In genomic region chr2:127142031-127142430, GRCm38 (mm10) we compare ENCODE assay signal across 8 mouse cellular contexts. TPM values are rescaled to one million over a fixed set of nuclear protein-coding genes. Genes with fewer than 3 reads are reported as not detected.
DNase-seq lines count a peak whose midpoint lies in the region; ATAC-seq and TF ChIP-seq lines count a peak whose summit lies in the region.

No protein-coding gene starts in this region.

- H3K9ac ChIP-seq in ES-E14 (ENCODE audit: insufficient read depth, low read depth, low read length, poor library complexity, severe bottlenecking), result 0 out of 2 replicates have a peak overlapping the region, but pooled peaks have one; percentile 7
- H3K9ac ChIP-seq in embryonic facial prominence, embryonic 11.5 days (replicated peaks; ENCODE audit: low read length), result no peak overlapping the region; the same call in 1 of the 2 replicates
- H3K9ac ChIP-seq in liver, embryonic 13.5 days, result peak overlapping the region; percentile 84

- H3K27ac ChIP-seq in ES-E14 (ENCODE audit: insufficient read depth, low read depth, low read length, poor library complexity, severe bottlenecking), result no peak overlapping the region
- H3K27ac ChIP-seq in embryonic facial prominence, embryonic 11.5 days (replicated peaks; ENCODE audit: low read depth, low read length), result no peak overlapping the region
- peak overlapping the region; percentile 68 for H3K27ac ChIP-seq in liver, embryonic 13.5 days

- no peaks in the 10 kb centered on the region for H3K9me3 ChIP-seq in ES-E14 (ENCODE audit: control insufficient read depth, insufficient read depth, low read depth, low read length)
- no peaks in the 10 kb centered on the region for H3K9me3 ChIP-seq in embryonic facial prominence, embryonic 11.5 days (replicated peaks; ENCODE audit: control insufficient read depth, low read length)
- H3K9me3 ChIP-seq in liver, embryonic 13.5 days (replicated peaks), result no peaks in the 10 kb centered on the region

- 88% methylated on average over 10 of the region's 10 CpGs for WGBS in embryonic facial prominence, embryonic 11.5 days
- WGBS in liver, embryonic 13.5 days (ENCODE audit: insufficient replicate concordance), result 55% methylated on average over 10 of the region's 10 CpGs

- no peak for ATAC-seq in embryonic facial prominence, embryonic 11.5 days (replicated peaks; ENCODE audit: insufficient number of reproducible peaks, low FRiP score, low TSS enrichment, low read depth)
- peak; percentile 42 for ATAC-seq in liver, embryonic 13.5 days (ENCODE audit: low read depth)

- peak overlapping the region in 1 of 2 experiments; percentile 89; a peak in 1 of 4 replicates for H3K4me3 ChIP-seq in ES-E14 (ENCODE audit: insufficient read depth in 1 of 2, low read depth in 1 of 2, low read length in 2 of 2, poor library complexity in 1 of 2, severe bottlenecking in 1 of 2)
- H3K4me3 ChIP-seq in embryonic facial prominence, embryonic 11.5 days (ENCODE audit: low read depth, low read length), result peak overlapping the region; percentile 51; the same call in 1 of the 2 replicates
- peak overlapping the region; percentile 73 for H3K4me3 ChIP-seq in liver, embryonic 13.5 days (replicated peaks)

- H3K27me3 ChIP-seq in embryonic facial prominence, embryonic 11.5 days (ENCODE audit: control insufficient read depth, insufficient read depth, low read length), result no peaks in the 10 kb centered on the region
- no peaks in the 10 kb centered on the region for H3K27me3 ChIP-seq in liver, embryonic 13.5 days

- H3K4me2 ChIP-seq in embryonic facial prominence, embryonic 11.5 days (ENCODE audit: low read depth, low read length), result peak overlapping the region; percentile 87
- peak overlapping the region; percentile 91 for H3K4me2 ChIP-seq in liver, embryonic 13.5 days

- intact Hi-C loops in heart, postnatal 10 days (cut with DNase I), result no loop called here
- intact Hi-C loops in gastrocnemius, postnatal 36 days (cut with DNase I), result no loop called here

- peaks cover 0 to 13% of the 10 kb centered on the region in 2 experiments; a peak in 2 of 4 replicates for H3K4me1 ChIP-seq in ES-E14 (ENCODE audit: control insufficient read depth in 2 of 2, insufficient read depth in 2 of 2, low read length in 2 of 2, poor library complexity in 1 of 2)
- H3K4me1 ChIP-seq in embryonic facial prominence, embryonic 11.5 days (ENCODE audit: control insufficient read depth, insufficient read depth, low read length), result no peaks in the 10 kb centered on the region
- peaks cover 84% of the 10 kb centered on the region for H3K4me1 ChIP-seq in liver, embryonic 13.5 days (replicated peaks)

- in situ Hi-C loops in ES-E14 (cut with MboI; ENCODE audit: low sequenced_read_pairs in 2 of 2, unreplicated experiment in 2 of 2), result no loop called here

- no peak for DNase-seq in ES-E14 (ENCODE audit: low read depth, low spot score)
- no peak for DNase-seq in embryonic facial prominence, embryonic 11.5 days (ENCODE audit: low spot score)
- DNase-seq in heart, postnatal 10 days, result peak; percentile 39 to 47
- no peak for DNase-seq in liver, embryonic 13.5 days
- no peak for DNase-seq in frontal cortex, postnatal 10 days (ENCODE audit: low spot score in 2 of 2)
- DNase-seq in gastrocnemius, postnatal 36 days, result no peak
- no peak for DNase-seq in embryo, embryonic 10.5 days (ENCODE audit: low spot score)
- DNase-seq in right cerebral cortex, postnatal 14 days, result no peak

- peaks cover 12% of the 10 kb centered on the region for H3K36me3 ChIP-seq in ES-E14 (ENCODE audit: control insufficient read depth, insufficient read depth, low read length, poor library complexity, severe bottlenecking)
- no peaks in the 10 kb centered on the region for H3K36me3 ChIP-seq in embryonic facial prominence, embryonic 11.5 days (replicated peaks; ENCODE audit: control insufficient read depth, insufficient read depth, low read depth, low read length)
- peaks cover 36% of the 10 kb centered on the region for H3K36me3 ChIP-seq in liver, embryonic 13.5 days

TF ChIP-seq in ES-E14, 5 proteins besides CTCF, POLR2A, EP300 and RAD21:
- TF ChIP-seq MAFK (IDR thresholded peaks at IDR 0.05; ENCODE audit: insufficient read depth, low read depth, low read length), result no peak
- no peak for TF ChIP-seq ZNF384 (IDR thresholded peaks at IDR 0.05; ENCODE audit: low read depth, low read length)

RNA-seq across cellular contexts. Expression of gene Itpripl1, which starts 1.2 kb away (rescaled TPM):
- total RNA-seq in ES-E14 (2012; rRNA removed), result 14.1 and 20.0 TPM in 2 replicates
- 15.9 and 17.6 TPM in 2 replicates for polyA plus RNA-seq in embryonic facial prominence, embryonic 11.5 days (2014; fragmentation: Nextera tagmentation; extraction: Ambion mirVana)
- total RNA-seq in heart, postnatal 10 days (2021), result 10 to 100 TPM; 14.1 to 15.3 TPM
- 31.4 and 31.7 TPM in 2 replicates for polyA plus RNA-seq in liver, embryonic 13.5 days (2015; fragmentation: Nextera tagmentation; extraction: Ambion mirVana)
- 1 to 10 TPM; 5.2 TPM for total RNA-seq in gastrocnemius, postnatal 36 days (2021)

RNA-seq across cellular contexts. Expression of gene Ncaph, which starts 8.3 kb away (rescaled TPM):
- total RNA-seq in ES-E14 (2012; rRNA removed), result 45.9 and 47.4 TPM in 2 replicates
- 131 and 132 TPM in 2 replicates for polyA plus RNA-seq in embryonic facial prominence, embryonic 11.5 days (2014; fragmentation: Nextera tagmentation; extraction: Ambion mirVana)
- 10 to 100 TPM; 13.7 to 15.2 TPM for total RNA-seq in heart, postnatal 10 days (2021)
- 59.3 and 74.5 TPM in 2 replicates for polyA plus RNA-seq in liver, embryonic 13.5 days (2015; fragmentation: Nextera tagmentation; extraction: Ambion mirVana)
- total RNA-seq in gastrocnemius, postnatal 36 days (2021), result 1 to 10 TPM; 1.5 to 1.8 TPM

Comparison
In these comparisons a context has a peak if more than half of its experiments do, and no peak if none do; other contexts are left out.
1. DNase-seq: peak in heart, postnatal 10 days (2 of 2); none in ES-E14 (single experiment), embryonic facial prominence, embryonic 11.5 days (single experiment), liver, embryonic 13.5 days (single experiment), frontal cortex, postnatal 10 days (0 of 2), gastrocnemius, postnatal 36 days (0 of 2), embryo, embryonic 10.5 days (single experiment) and right cerebral cortex, postnatal 14 days (single experiment).
2. RNA of gene Ncaph, which starts 8.3 kb away (total RNA-seq): 45.9 to 47.4 TPM in ES-E14 and 13.7 to 15.2 TPM in heart, postnatal 10 days; 1.5 to 1.8 TPM in gastrocnemius, postnatal 36 days; every median in the first group is over 4 times any median in the second.